Mouse (Mus musculus) heart, embryonic 11.5 days (tissue): ENCODE data around the gene Glyctk. TPM values are rescaled to one million over a fixed set of nuclear protein-coding genes. Genes with fewer than 3 reads are reported as not detected.
A peak's percentile ranks its signal among the peaks of the same experiment; 100 is the strongest.

ENCODE experiments used
- ATAC-seq: fragments of 200-750 bp; cut with Nextera tagmentation; replicated peaks from 2 replicates; pipeline ENCODE4 v1.8.0; 2017; ENCODE audit warnings: moderate library complexity; ENCODE audit not compliant: insufficient number of reproducible peaks, low FRiP score, low TSS enrichment
- H3K27ac ChIP-seq: fragments of 300-500 bp; sonication (generic); 2 replicates; pipeline ENCODE4 v1.5.1; 2014; ENCODE audit warnings: mild to moderate bottlenecking, low read depth, low read length
- H3K27me3 ChIP-seq: fragments of 300-500 bp; sonication (generic); 2 replicates; pipeline ENCODE4 v1.6.1; 2014; ENCODE audit warnings: mild to moderate bottlenecking, low read length, mixed read lengths; ENCODE audit not compliant: control insufficient read depth, insufficient read depth
- H3K36me3 ChIP-seq: fragments of 300-500 bp; sonication (generic); 2 replicates; pipeline ENCODE4 v1.6.1; 2014; ENCODE audit warnings: mild to moderate bottlenecking, low read length, moderate library complexity, mixed read lengths; ENCODE audit not compliant: control insufficient read depth, insufficient read depth
- H3K4me1 ChIP-seq: fragments of 300-500 bp; sonication (generic); 2 replicates; pipeline ENCODE4 v1.6.1; 2014; ENCODE audit warnings: low read length; ENCODE audit not compliant: control insufficient read depth, insufficient read depth
- H3K4me2 ChIP-seq: fragments of 300-500 bp; sonication (generic); 2 replicates; pipeline ENCODE4 v1.6.1; 2014; ENCODE audit warnings: mild to moderate bottlenecking, moderate library complexity
- H3K4me3 ChIP-seq: fragments of 300-500 bp; sonication (generic); 2 replicates; pipeline ENCODE4 v1.5.1; 2014; ENCODE audit warnings: low read depth, low read length
- H3K9ac ChIP-seq: fragments of 300-500 bp; sonication (generic); 2 replicates; pipeline ENCODE4 v1.6.1; 2014; ENCODE audit warnings: mild to moderate bottlenecking, low read depth, low read length, moderate library complexity
- H3K9me3 ChIP-seq: fragments of 300-500 bp; sonication (generic); replicated peaks from 2 replicates; pipeline ENCODE4 v1.6.1; 2016; ENCODE audit warnings: low read length; ENCODE audit not compliant: control insufficient read depth
- whole genome bisulfite sequencing: fragments of 180-500 bp; shearing (Covaris S2); extraction: QIAGEN DNeasy Blood & Tissue Kit; methylation state at CpG from one replicate; pipeline ENCODE4 v1.1.7; 2014; ENCODE audit not compliant: insufficient replicate concordance; 5-methylcytosine and 5-hydroxymethylcytosine counted together
- polyA plus RNA-seq: library from polyadenylated mRNA; unstranded; fragments of >200 nt; fragmentation: Nextera tagmentation; extraction: Ambion mirVana; gene quantifications from 2 replicates; pipeline ENCODE4 v1.2.1, GENCODE M21; 2014

Glyctk gene
- polyA plus RNA-seq, 1 experiment from 2014 or later: 0.57 TPM

- H3K36me3 ChIP-seq: no peaks in the 10 kb centered on the region
- peaks cover 6% of the 10 kb centered on the region for H3K4me1 ChIP-seq
- no peaks in the 10 kb centered on the region for H3K9me3 ChIP-seq
- no peak overlapping the region for H3K27ac ChIP-seq
- 10% methylated on average over 10 of the region's 10 CpGs for WGBS
- H3K4me3 ChIP-seq: peak overlapping the region; percentile 34
- peaks cover 54% of the 10 kb centered on the region for H3K27me3 ChIP-seq
- H3K4me2 ChIP-seq: peak overlapping the region; percentile 54
- no peak overlapping the region for H3K9ac ChIP-seq
- no peak; the same call in 1 of the 2 replicates for ATAC-seq
These were observed 10.0 kb downstream of the Glyctk start for GRCm38 (mm10) chr9:106147851-106148431.

GRCm38 (mm10) chr9:106147281-106147680 is 10.7 kb downstream of the Glyctk start:
- no peak for ATAC-seq
- Histone ChIP-seq H3K36me3 (no peaks in the 10 kb centered on the region), H3K4me1 (peaks cover 6% of the 10 kb centered on the region), H3K9ac (no peak overlapping the region), H3K9me3 (no peaks in the 10 kb centered on the region), H3K4me2 (no peak overlapping the region), H3K4me3 (no peak overlapping the region), H3K27me3 (peaks cover 51% of the 10 kb centered on the region), H3K27ac (no peak overlapping the region)
- WGBS: 25% methylated on average over 5 of the region's 5 CpGs

GRCm38 (mm10) chr9:106145582-106145981 is 12.4 kb downstream of the Glyctk start:
- peaks cover 42% of the 10 kb centered on the region for H3K27me3 ChIP-seq
- WGBS: 77% methylated on average over 2 of the region's 2 CpGs

GRCm38 (mm10) chr9:106144176-106144575 is 13.8 kb downstream of the Glyctk start:
- Histone ChIP-seq H3K9ac (no peak overlapping the region), H3K4me2 (no peak overlapping the region), H3K36me3 (no peaks in the 10 kb centered on the region), H3K27ac (no peak overlapping the region), H3K4me1 (peaks cover 6% of the 10 kb centered on the region), H3K27me3 (peaks cover 29% of the 10 kb centered on the region), H3K9me3 (no peaks in the 10 kb centered on the region), H3K4me3 (no peak overlapping the region)
- WGBS: 76% methylated on average over 7 of the region's 7 CpGs
- no peak for ATAC-seq

More at GRCm38 (mm10) chr9:106145582-106145981, 12.4 kb downstream of the Glyctk start:
- Histone ChIP-seq H3K9me3 (no peaks in the 10 kb centered on the region), H3K36me3 (no peaks in the 10 kb centered on the region), H3K9ac (no peak overlapping the region), H3K4me1 (peaks cover 6% of the 10 kb centered on the region), H3K27ac (no peak overlapping the region), H3K4me3 (no peak overlapping the region), H3K4me2 (no peak overlapping the region)
- ATAC-seq: no peak

GRCm38 (mm10) chr9:106141955-106142354 is 16.0 kb downstream of the Glyctk start:
- no peak overlapping the region for H3K27ac ChIP-seq
- no peaks in the 10 kb centered on the region for H3K9me3 ChIP-seq
- no peak overlapping the region for H3K4me2 ChIP-seq
- 80% methylated on average over 12 of the region's 12 CpGs for WGBS
- H3K4me1 ChIP-seq: no peaks in the 10 kb centered on the region
- H3K27me3 ChIP-seq: peaks cover 7% of the 10 kb centered on the region
- no peak for ATAC-seq
- no peak overlapping the region for H3K4me3 ChIP-seq
- H3K9ac ChIP-seq: no peak overlapping the region
- H3K36me3 ChIP-seq: no peaks in the 10 kb centered on the region

GRCm38 (mm10) chr9:106139763-106140162 is 18.2 kb downstream of the Glyctk start:
- Histone ChIP-seq H3K4me2 (no peak overlapping the region), H3K27ac (no peak overlapping the region)
- 60% methylated on average over 10 of the region's 10 CpGs for WGBS

GRCm38 (mm10) chr9:106137671-106138216 is 20.2 kb downstream of the Glyctk start:
- H3K27ac ChIP-seq: no peak overlapping the region
- no peaks in the 10 kb centered on the region for H3K4me1 ChIP-seq
- no peak overlapping the region for H3K9ac ChIP-seq
- H3K27me3 ChIP-seq: no peaks in the 10 kb centered on the region
- H3K9me3 ChIP-seq: no peaks in the 10 kb centered on the region
- no peak overlapping the region for H3K4me2 ChIP-seq
- WGBS: 70% methylated on average over 10 of the region's 10 CpGs
- H3K4me3 ChIP-seq: no peak overlapping the region
- no peaks in the 10 kb centered on the region for H3K36me3 ChIP-seq
- no peak for ATAC-seq

More at GRCm38 (mm10) chr9:106139763-106140162, 18.2 kb downstream of the Glyctk start:
- Histone ChIP-seq H3K9me3 (no peaks in the 10 kb centered on the region), H3K36me3 (no peaks in the 10 kb centered on the region), H3K4me3 (no peak overlapping the region), H3K27me3 (no peaks in the 10 kb centered on the region), H3K9ac (no peak overlapping the region), H3K4me1 (no peaks in the 10 kb centered on the region)
- ATAC-seq: no peak

GRCm38 (mm10) chr9:106130250-106130649 is 27.7 kb downstream of the Glyctk start:
- H3K4me1 ChIP-seq: no peaks in the 10 kb centered on the region
- H3K9ac ChIP-seq: no peak overlapping the region
- H3K9me3 ChIP-seq: no peaks in the 10 kb centered on the region
- H3K4me3 ChIP-seq: no peak overlapping the region
- no peak for ATAC-seq
- no peaks in the 10 kb centered on the region for H3K27me3 ChIP-seq
- 69% methylated on average over 7 of the region's 7 CpGs for WGBS
- no peaks in the 10 kb centered on the region for H3K36me3 ChIP-seq
- H3K27ac ChIP-seq: no peak overlapping the region
- H3K4me2 ChIP-seq: no peak overlapping the region

GRCm38 (mm10) chr9:106129072-106129471 is 28.9 kb downstream of the Glyctk start:
- H3K4me2 ChIP-seq: no peak overlapping the region
- no peaks in the 10 kb centered on the region for H3K36me3 ChIP-seq
- H3K9ac ChIP-seq: no peak overlapping the region
- H3K27me3 ChIP-seq: no peaks in the 10 kb centered on the region
- H3K4me3 ChIP-seq: no peak overlapping the region
- H3K9me3 ChIP-seq: no peaks in the 10 kb centered on the region
- H3K4me1 ChIP-seq: no peaks in the 10 kb centered on the region
- H3K27ac ChIP-seq: no peak overlapping the region
- ATAC-seq: no peak
- WGBS: 77% methylated on average over 2 of the region's 2 CpGs
